Mouse (Mus musculus): Measurements from ENCODE around the gene Ang5. TPM values are rescaled to one million over a fixed set of nuclear protein-coding genes. Genes with fewer than 3 reads are reported as not detected.
"Not testable (repeated sequence)": the region's sequence is repeated elsewhere in the genome, so short reads cannot be mapped to it uniquely, and the experiment has no call there.

Gene Ang5
- polyA plus RNA-seq (2012; ENCODE audit: insufficient read depth, low replicate concordance) = not detected in 2 replicates

- H3K27me3 ChIP-seq (replicated peaks); H3K9me3 ChIP-seq; H3K4me3 ChIP-seq (replicated peaks); H3K36me3 ChIP-seq (replicated peaks; ENCODE audit: low read length); H3K4me1 ChIP-seq: not testable (repeated sequence)
These were observed at the start of gene Ang5 for GRCm38 (mm10) chr14:43956769-43957168. Ang5 (plus strand) TSS chr14:43957069.

GRCm38 (mm10) chr14:43918214-43918613 lies 38.7 kb upstream of the Ang5 start:
- H3K36me3 ChIP-seq (replicated peaks; ENCODE audit: low read length); H3K4me3 ChIP-seq (replicated peaks); H3K27me3 ChIP-seq (replicated peaks); H3K4me1 ChIP-seq; H3K9me3 ChIP-seq: not testable (repeated sequence)

- not testable (repeated sequence) for H3K27me3 ChIP-seq (replicated peaks); H3K4me1 ChIP-seq; H3K4me3 ChIP-seq (replicated peaks); H3K36me3 ChIP-seq (replicated peaks; ENCODE audit: low read length); H3K9me3 ChIP-seq
These were observed 33.4 kb upstream of the Ang5 start, which contains the start of gene Ear10 for GRCm38 (mm10) chr14:43923459-43923858. Ear10 (minus strand) TSS chr14:43923559.

GRCm38 (mm10) chr14:43924688-43925403 lies 32.0 kb upstream of the Ang5 start, which contains the start of gene Gm8113:
Gm8113 (plus strand) TSS chr14:43925390.
- not testable (repeated sequence) for H3K4me3 ChIP-seq (replicated peaks); H3K9me3 ChIP-seq; H3K4me1 ChIP-seq; H3K36me3 ChIP-seq (replicated peaks; ENCODE audit: low read length); H3K27me3 ChIP-seq (replicated peaks)

- H3K4me3 ChIP-seq (replicated peaks); H3K4me1 ChIP-seq; H3K9me3 ChIP-seq; H3K27me3 ChIP-seq (replicated peaks); H3K36me3 ChIP-seq (replicated peaks; ENCODE audit: low read length): not testable (repeated sequence)
These were observed 31.4 kb upstream of the Ang5 start for GRCm38 (mm10) chr14:43925404-43925950.

- not testable (repeated sequence) for H3K4me3 ChIP-seq (replicated peaks); H3K27me3 ChIP-seq (replicated peaks); H3K36me3 ChIP-seq (replicated peaks; ENCODE audit: low read length); H3K4me1 ChIP-seq; H3K9me3 ChIP-seq
These were observed 23.9 kb upstream of the Ang5 start for GRCm38 (mm10) chr14:43932991-43933390.

DNA sequence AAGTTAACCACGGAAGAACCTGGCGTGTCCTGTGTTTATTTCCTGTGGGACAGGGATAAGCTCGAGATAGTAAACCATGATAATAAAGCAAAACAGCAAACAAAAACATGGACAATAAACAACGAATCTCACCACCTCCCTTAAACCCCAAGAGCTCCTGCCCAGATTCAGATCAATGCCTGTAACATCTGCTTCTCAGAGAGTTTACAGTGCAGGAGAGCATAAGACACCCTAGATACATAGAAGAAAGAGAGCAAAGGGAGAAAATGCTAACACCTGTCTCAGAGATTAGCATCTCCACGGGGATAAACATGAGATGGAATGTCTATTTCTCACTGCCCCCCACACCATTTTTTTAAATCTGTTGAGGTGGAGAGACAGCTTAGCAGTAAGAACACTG lies 23.5 kb upstream of the Ang5 start:
- not testable (repeated sequence) for H3K27me3 ChIP-seq (replicated peaks); H3K4me3 ChIP-seq (replicated peaks); H3K4me1 ChIP-seq; H3K9me3 ChIP-seq; H3K36me3 ChIP-seq (replicated peaks; ENCODE audit: low read length)

DNA sequence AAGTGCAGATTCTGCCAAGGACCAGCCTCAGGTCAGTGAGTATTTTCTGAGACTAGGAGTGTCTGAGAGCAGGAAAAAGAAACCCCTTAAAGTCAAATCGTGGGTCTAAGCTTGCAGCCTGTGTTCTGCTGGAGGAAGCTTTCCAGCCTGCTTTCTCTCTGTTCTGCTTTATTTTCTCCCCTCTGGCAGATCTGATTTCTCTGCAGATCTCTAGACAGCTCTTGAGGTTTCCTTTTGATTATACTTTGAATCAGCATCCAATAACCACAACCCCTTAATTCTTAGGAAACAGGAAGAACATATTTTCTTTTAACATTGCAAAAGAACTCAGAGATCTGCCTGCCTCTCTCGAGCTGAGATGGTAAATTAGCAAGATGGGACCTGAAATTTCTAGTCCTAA lies 3.5 kb upstream of the Ang5 start:
- H3K4me3 ChIP-seq (replicated peaks); H3K27me3 ChIP-seq (replicated peaks); H3K4me1 ChIP-seq; H3K9me3 ChIP-seq; H3K36me3 ChIP-seq (replicated peaks; ENCODE audit: low read length): not testable (repeated sequence)

- not testable (repeated sequence) for H3K27me3 ChIP-seq (replicated peaks); H3K9me3 ChIP-seq; H3K4me3 ChIP-seq (replicated peaks); H3K4me1 ChIP-seq; H3K36me3 ChIP-seq (replicated peaks; ENCODE audit: low read length)
These were observed 1.8 kb upstream of the Ang5 start for GRCm38 (mm10) chr14:43955074-43955473.

- Histone ChIP-seq H3K27me3 (replicated peaks) (no peaks in the 10 kb centered on the region), H3K36me3 (replicated peaks; ENCODE audit: low read length) (no peaks in the 10 kb centered on the region), H3K9me3 (no peaks in the 10 kb centered on the region), H3K4me1 (no peaks in the 10 kb centered on the region), H3K4me3 (replicated peaks) (no peak overlapping the region)
- TF ChIP-seq GATA1 (IDR thresholded peaks at IDR 0.05; ENCODE audit: borderline replicate concordance, low read length) = no peak
- TF ChIP-seq FLI1 (IDR thresholded peaks at IDR 0.05; ENCODE audit: low read length) = no peak
These were observed 26.6 kb downstream of the Ang5 start for GRCm38 (mm10) chr14:43983454-43983853.

- Histone ChIP-seq H3K27me3 (replicated peaks) (no peaks in the 10 kb centered on the region), H3K4me3 (replicated peaks) (no peak overlapping the region)
These were observed 27.0 kb downstream of the Ang5 start for GRCm38 (mm10) chr14:43983897-43984296.

DNA sequence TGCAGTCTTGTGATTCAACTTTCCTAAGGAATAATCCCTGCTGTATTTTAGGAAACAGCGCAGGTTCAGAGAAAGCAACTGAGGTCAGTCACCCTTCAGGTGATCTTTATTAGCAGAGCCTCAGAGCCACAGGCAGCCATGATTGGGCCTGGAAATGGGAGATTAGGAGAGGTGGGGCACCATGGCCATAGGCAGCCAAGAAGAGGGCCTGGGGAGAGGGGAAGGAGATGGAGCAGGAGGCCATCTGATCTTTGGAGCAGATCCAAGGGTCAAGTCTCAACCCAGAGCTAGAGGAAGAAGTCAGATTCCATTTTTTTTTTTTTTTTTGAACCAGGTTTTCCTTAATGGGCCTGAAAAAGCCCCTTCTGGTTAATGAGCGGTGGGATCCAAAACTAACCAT lies 29.3 kb downstream of the Ang5 start:
- Histone ChIP-seq H3K4me3 (replicated peaks) (no peak overlapping the region), H3K27me3 (replicated peaks) (no peaks in the 10 kb centered on the region), H3K9me3 (no peaks in the 10 kb centered on the region), H3K36me3 (replicated peaks; ENCODE audit: low read length) (no peaks in the 10 kb centered on the region), H3K4me1 (no peaks in the 10 kb centered on the region)
- TF ChIP-seq FLI1 (IDR thresholded peaks at IDR 0.05; ENCODE audit: low read length) (no peak), GATA1 (IDR thresholded peaks at IDR 0.05; ENCODE audit: borderline replicate concordance, low read length) (no peak)

More at GRCm38 (mm10) chr14:43983897-43984296, 27.0 kb downstream of the Ang5 start:
- H3K4me1 ChIP-seq = no peaks in the 10 kb centered on the region
- no peaks in the 10 kb centered on the region for H3K9me3 ChIP-seq
- H3K36me3 ChIP-seq (replicated peaks; ENCODE audit: low read length) = no peaks in the 10 kb centered on the region
- TF ChIP-seq GATA1 (IDR thresholded peaks at IDR 0.05; ENCODE audit: borderline replicate concordance, low read length) = no peak
- TF ChIP-seq FLI1 (IDR thresholded peaks at IDR 0.05; ENCODE audit: low read length) = no peak

DNA sequence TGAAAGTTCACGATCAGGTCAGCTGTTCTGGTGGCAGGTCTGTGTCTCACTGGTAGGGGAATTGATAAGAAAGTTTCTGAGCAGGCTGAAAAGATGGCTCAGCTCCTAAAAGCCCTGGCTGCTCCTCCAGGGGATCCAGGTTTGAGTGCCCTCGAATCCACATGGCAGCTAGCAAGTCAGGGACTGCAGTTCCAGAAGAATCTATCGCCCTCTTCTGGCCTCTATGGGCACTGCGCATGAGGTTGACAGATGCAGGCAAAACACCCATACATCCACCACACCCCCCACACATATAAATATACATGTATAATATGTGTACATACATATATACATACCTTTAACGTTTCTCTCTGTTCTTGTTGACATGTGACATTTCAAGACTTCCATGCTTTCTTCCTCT lies 30.5 kb downstream of the Ang5 start:
- H3K4me3 ChIP-seq (replicated peaks) = peak overlapping the region; percentile 11
- H3K27me3 ChIP-seq (replicated peaks); H3K36me3 ChIP-seq (replicated peaks; ENCODE audit: low read length); H3K9me3 ChIP-seq; H3K4me1 ChIP-seq: not testable (repeated sequence)

GRCm38 (mm10) chr14:43998455-43999000 lies 41.7 kb downstream of the Ang5 start:
- not testable (repeated sequence) for H3K4me1 ChIP-seq; H3K4me3 ChIP-seq (replicated peaks); H3K9me3 ChIP-seq; H3K27me3 ChIP-seq (replicated peaks); H3K36me3 ChIP-seq (replicated peaks; ENCODE audit: low read length)
